Mouse (Mus musculus): ENCODE measurements around the gene Trp53bp1. TPM values are rescaled to one million over a fixed set of nuclear protein-coding genes. Genes with fewer than 3 reads are reported as not detected.

Trp53bp1 gene
- polyA plus RNA-seq, 1 experiment from 2014 or later: 53.1 TPM

DNA sequence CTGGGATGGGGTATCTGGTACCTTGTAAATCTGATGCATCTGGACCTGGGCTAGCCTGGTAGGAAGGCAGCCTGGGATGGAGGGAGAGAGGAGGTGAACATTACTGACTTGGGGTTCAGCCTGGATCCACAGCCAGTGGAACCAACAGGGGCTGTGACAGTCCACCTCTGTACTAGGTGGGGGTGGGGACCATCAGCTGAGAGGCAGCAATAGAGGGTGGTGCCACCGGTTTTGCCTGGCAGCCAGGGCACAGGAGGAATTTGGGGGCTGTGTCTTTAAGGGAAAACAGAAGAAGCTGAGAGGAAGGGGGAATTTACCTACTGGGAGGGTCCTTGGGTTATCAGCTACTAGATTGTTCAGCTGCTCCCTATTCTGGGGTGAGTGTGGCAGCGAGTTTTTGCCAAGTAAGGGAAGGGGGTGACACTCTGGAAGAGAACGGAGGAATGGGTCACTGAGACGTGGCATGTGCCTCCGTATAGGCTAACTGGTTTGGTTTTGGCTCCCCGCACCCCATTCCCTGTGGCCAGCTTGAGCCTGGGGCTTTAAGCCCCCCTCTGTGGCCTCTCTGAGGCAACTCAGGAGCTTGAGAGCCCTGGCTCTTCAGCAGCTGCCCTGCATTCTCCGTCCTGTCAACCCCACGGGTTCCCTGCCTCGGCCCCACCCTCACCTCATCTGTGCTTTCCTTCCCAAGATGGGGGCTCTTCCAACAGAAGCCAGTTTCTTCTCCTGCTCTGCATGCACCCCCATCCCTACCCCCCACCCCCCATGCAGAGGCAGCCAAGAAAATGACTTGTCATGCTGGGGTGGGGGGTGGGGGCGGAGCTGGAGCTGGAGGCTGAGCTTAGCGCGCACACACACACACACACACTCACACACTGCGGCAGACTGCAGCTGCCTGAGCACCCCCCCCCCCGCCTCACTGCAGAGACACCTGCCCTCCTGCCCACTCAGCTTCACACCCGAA lies 24.7 kb upstream of the Trp53bp1 start:
- Histone ChIP-seq H3K36me3 (ENCODE audit: control insufficient read depth, insufficient read depth, low read length) (no peaks in the 10 kb centered on the region), H3K9me3 (ENCODE audit: control insufficient read depth, low read length) (no peaks in the 10 kb centered on the region), H3K27ac (ENCODE audit: low read length) (no peak overlapping the region), H3K4me1 (replicated peaks; ENCODE audit: control insufficient read depth, insufficient read depth, low read length) (peaks cover 28% of the 10 kb centered on the region), H3K4me3 (ENCODE audit: low read length) (peak overlapping the region; percentile 53), H3K4me2 (ENCODE audit: low read depth, low read length) (peak overlapping the region; percentile 71), H3K27me3 (ENCODE audit: control insufficient read depth, insufficient read depth, low read depth, low read length) (peaks cover 11% of the 10 kb centered on the region; the same call in 1 of the 2 replicates), H3K9ac (ENCODE audit: low read length) (peak overlapping the region; percentile 58)
- peak; percentile 29 for ATAC-seq (ENCODE audit: low read depth)
- WGBS: 0% methylated on average over 14 of the region's 15 CpGs

DNA sequence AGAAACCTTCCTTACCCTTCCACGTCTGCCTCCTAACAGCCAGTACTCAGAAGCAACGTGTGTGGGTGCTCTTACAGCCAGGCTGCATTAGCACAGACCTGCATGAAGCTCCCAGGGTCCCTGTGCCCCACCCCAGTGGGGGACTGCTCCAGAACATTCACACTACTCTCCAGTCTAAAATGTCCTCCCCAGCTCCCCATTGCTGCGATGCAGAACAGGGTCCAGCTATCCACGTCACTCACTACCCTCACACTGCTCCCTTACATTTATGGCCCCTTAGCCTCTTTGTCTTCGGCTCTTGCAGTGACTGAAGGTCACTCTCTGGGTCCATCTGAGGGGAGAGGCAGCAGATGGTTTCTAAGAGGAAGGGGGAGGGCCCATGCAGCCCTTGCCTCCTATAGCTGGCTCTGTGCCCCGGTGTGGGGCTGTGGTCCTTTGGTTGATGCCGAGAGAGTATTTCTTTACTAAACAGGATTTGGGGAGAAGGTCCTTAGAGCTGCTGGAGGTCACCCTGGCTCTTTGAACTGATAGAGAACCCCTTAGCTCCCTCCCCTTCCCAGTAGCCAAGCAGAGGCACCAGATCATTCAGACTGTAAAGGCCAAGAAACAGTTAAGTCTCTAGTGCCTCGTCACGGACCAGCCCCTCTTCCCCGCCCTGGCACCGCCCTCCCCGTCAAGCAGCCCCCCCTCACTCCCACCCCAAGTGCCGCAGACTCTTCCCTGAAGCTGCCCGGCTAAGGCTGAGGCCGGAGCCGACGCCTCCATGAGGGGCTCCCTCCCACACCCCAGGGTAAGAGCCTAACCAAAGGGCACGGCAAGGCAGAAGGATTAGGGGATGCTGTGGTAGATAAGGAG lies 23.8 kb upstream of the Trp53bp1 start:
- no peak overlapping the region for H3K27ac ChIP-seq (ENCODE audit: low read length)
- 2% methylated on average over 18 of the region's 18 CpGs for WGBS
- peak overlapping the region; percentile 58 for H3K9ac ChIP-seq (ENCODE audit: low read length)
- peaks cover 29% of the 10 kb centered on the region for H3K4me1 ChIP-seq (replicated peaks; ENCODE audit: control insufficient read depth, insufficient read depth, low read length)
- H3K9me3 ChIP-seq (ENCODE audit: control insufficient read depth, low read length): no peaks in the 10 kb centered on the region
- H3K4me2 ChIP-seq (ENCODE audit: low read depth, low read length): peak overlapping the region; percentile 71
- peaks cover 19% of the 10 kb centered on the region for H3K27me3 ChIP-seq (ENCODE audit: control insufficient read depth, insufficient read depth, low read depth, low read length)
- no peaks in the 10 kb centered on the region for H3K36me3 ChIP-seq (ENCODE audit: control insufficient read depth, insufficient read depth, low read length)
- peak overlapping the region; percentile 53 for H3K4me3 ChIP-seq (ENCODE audit: low read length)
- peak; percentile 85 for ATAC-seq (ENCODE audit: low read depth)

DNA sequence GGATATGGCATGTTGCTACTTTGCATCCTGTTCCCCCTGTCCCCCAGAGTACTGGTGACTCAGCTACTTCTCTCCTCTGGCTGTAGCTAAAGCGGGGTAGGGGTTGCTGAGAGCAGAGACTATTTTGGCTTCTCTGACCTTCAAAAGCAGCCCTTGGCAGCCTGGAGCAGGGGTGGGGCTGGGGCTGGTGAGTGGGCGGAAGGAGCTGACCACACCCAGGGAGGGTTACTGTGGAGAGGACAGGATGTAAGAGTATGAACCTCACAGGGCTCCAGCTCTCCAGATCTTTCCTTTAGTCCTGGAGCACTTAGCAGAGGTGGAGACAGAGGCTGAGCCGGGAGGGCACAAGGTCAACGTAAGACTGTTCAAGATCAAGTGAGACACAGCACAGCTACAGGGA lies 23.0 kb upstream of the Trp53bp1 start:
- Histone ChIP-seq H3K4me1 (replicated peaks; ENCODE audit: control insufficient read depth, insufficient read depth, low read length) (peaks cover 33% of the 10 kb centered on the region), H3K36me3 (ENCODE audit: control insufficient read depth, insufficient read depth, low read length) (no peaks in the 10 kb centered on the region), H3K4me3 (ENCODE audit: low read length) (no peak overlapping the region), H3K27me3 (ENCODE audit: control insufficient read depth, insufficient read depth, low read depth, low read length) (peaks cover 24% of the 10 kb centered on the region), H3K9me3 (ENCODE audit: control insufficient read depth, low read length) (no peaks in the 10 kb centered on the region), H3K9ac (ENCODE audit: low read length) (peak overlapping the region; percentile 24), H3K4me2 (ENCODE audit: low read depth, low read length) (peak overlapping the region; percentile 71), H3K27ac (ENCODE audit: low read length) (no peak overlapping the region)
- 24% methylated on average over 4 of the region's 4 CpGs for WGBS
- no peak; the same call in 1 of the 2 replicates for ATAC-seq (ENCODE audit: low read depth)

DNA sequence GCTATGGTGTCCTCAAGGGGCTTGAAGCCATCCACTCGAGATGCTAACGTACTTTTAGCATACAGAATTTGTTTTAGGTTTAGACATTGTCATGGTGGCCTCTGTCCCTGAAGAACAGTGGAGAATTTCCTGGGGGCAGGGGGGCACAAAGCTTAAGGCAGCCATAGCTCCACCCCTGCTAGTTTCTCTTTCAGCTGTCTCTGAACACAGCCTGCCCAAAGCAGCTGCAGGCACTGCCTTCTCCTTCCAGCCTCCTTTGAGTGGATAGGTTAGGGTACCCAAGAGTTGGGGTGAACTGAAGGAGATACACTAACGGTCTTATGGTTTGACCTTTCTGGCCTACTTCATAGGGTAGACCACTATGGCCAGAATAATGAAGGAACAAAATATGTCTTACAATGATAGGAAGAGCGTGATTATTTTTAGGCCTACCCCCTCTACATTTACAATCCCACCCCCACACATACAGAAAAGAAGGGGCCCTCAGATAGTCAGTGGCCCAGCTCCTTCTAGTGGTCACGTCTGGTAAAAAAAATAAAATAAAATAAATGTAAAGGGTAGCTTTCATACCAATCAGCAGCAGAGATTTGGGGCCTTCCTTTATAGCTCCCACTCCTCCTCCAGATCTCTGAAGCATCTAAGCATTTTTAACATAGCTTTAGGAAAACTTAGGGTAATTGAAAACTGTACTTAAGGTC lies 21.3 kb upstream of the Trp53bp1 start:
- Histone ChIP-seq H3K36me3 (ENCODE audit: control insufficient read depth, insufficient read depth, low read length) (no peaks in the 10 kb centered on the region), H3K4me3 (ENCODE audit: low read length) (no peak overlapping the region), H3K9ac (ENCODE audit: low read length) (no peak overlapping the region), H3K9me3 (ENCODE audit: control insufficient read depth, low read length) (no peaks in the 10 kb centered on the region), H3K4me2 (ENCODE audit: low read depth, low read length) (no peak overlapping the region), H3K27ac (ENCODE audit: low read length) (no peak overlapping the region), H3K4me1 (replicated peaks; ENCODE audit: control insufficient read depth, insufficient read depth, low read length) (peaks cover 38% of the 10 kb centered on the region), H3K27me3 (ENCODE audit: control insufficient read depth, insufficient read depth, low read depth, low read length) (peaks cover 26% of the 10 kb centered on the region)
- 63% methylated on average over 5 of the region's 5 CpGs for WGBS
- ATAC-seq (ENCODE audit: low read depth): no peak

DNA sequence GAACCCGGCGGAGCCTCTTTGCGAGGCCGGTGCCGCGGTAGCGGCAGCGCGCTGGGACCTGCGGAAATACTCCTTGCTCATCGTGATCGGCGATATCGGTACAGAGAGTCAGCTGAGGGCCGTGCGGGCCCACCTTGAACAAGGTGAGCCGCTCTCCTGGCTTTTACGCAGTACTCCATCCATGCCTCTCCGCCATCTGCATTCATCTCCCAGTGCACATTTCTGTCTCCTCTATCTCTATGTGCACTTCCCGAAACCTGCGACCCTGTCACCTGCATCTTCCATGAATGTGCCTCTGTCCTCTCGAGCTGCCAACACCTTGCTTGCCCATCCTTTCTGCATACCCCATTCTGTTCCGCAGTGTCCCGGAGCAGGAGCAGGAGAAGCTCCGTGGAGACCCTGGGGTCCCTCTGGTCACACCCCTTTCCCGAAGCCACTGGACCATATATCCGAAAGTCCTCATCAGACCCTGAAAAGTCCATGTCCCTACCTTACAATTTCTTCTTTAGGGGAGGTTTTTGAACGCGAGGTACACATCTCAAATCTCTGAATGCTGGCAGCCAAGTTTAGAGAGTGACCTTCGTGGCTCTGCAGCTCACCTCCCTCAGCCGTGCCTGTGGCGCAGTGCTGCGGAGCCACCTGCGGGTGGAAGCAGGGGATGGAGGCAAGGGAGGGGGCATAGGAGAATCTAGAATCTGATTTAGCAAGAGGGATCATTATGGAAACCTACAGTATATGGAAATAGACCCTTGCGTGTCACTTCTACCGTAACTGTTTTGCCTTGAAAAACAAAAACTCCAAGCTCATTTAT lies 18.7 kb upstream of the Trp53bp1 start:
- peaks cover 21% of the 10 kb centered on the region for H3K27me3 ChIP-seq (ENCODE audit: control insufficient read depth, insufficient read depth, low read depth, low read length)
- H3K4me3 ChIP-seq (ENCODE audit: low read length): peak overlapping the region; percentile 57
- peak overlapping the region; percentile 25; the same call in 1 of the 2 replicates for H3K9ac ChIP-seq (ENCODE audit: low read length)
- WGBS: 4% methylated on average over 36 of the region's 36 CpGs
- ATAC-seq (ENCODE audit: low read depth): no peak
- H3K9me3 ChIP-seq (ENCODE audit: control insufficient read depth, low read length): no peaks in the 10 kb centered on the region
- no peaks in the 10 kb centered on the region for H3K36me3 ChIP-seq (ENCODE audit: control insufficient read depth, insufficient read depth, low read length)
- peaks cover 21% of the 10 kb centered on the region for H3K4me1 ChIP-seq (replicated peaks; ENCODE audit: control insufficient read depth, insufficient read depth, low read length)
- H3K27ac ChIP-seq (ENCODE audit: low read length): no peak overlapping the region
- H3K4me2 ChIP-seq (ENCODE audit: low read depth, low read length): peak overlapping the region; percentile 90

DNA sequence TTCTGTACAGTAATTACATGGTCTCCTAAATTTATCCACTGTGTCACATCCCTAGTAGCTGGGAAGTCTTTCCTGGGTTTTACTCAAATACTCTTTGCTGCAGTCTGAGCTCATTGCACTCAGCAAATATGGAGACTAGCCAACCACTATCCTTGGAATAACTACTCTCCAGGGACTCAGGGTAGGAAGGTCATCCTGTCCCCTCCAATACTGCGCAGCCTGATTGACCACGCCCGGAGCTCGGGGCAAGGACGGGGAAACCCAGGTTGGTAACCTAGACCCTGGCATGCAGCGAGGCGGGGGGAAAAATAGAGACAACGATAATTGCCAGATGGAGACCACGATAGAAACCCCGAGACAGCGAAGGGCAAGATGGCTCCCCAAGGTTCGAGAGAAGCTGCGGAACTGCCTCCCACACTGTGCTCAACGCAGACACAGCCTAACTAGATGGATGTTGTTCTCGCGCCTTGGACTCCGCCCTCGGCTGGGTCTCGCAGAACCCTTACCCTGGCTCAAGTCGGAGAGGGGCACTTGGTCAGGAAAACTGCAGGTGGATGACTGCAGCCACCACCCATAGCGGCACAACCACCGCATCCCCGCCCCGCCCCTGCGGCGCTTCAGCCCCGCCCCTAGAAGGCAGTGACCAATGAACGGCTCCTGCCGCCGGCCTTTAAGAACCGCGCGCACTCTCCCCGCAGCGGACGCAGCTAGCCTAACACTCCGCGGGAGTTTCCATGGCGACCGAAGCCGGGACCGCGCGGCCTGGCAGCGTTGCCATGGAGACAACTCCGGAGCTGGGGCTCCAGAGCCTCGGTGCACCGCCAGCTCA lies 17.9 kb upstream of the Trp53bp1 start, which contains the start of gene Map1a:
Map1a (plus strand) TSS at position 700 of the 829 bp plus-strand sequence.
- peaks cover 21% of the 10 kb centered on the region for H3K27me3 ChIP-seq (ENCODE audit: control insufficient read depth, insufficient read depth, low read depth, low read length)
- H3K4me3 ChIP-seq (ENCODE audit: low read length): peak within 1 kb of the TSS; percentile 57
- H3K4me2 ChIP-seq (ENCODE audit: low read depth, low read length): peak within 1 kb of the TSS; percentile 90
- no peaks in the 10 kb centered on the region for H3K9me3 ChIP-seq (ENCODE audit: control insufficient read depth, low read length)
- no peaks in the 10 kb centered on the region for H3K36me3 ChIP-seq (ENCODE audit: control insufficient read depth, insufficient read depth, low read length)
- ATAC-seq (ENCODE audit: low read depth): peak; percentile 98
- peak within 1 kb of the TSS; percentile 25; the same call in 1 of the 2 replicates for H3K9ac ChIP-seq (ENCODE audit: low read length)
- peaks cover 13% of the 10 kb centered on the region for H3K4me1 ChIP-seq (replicated peaks; ENCODE audit: control insufficient read depth, insufficient read depth, low read length)
- no peak within 1 kb of the TSS for H3K27ac ChIP-seq (ENCODE audit: low read length)
- WGBS: 1% methylated on average over 48 of the region's 48 CpGs

DNA sequence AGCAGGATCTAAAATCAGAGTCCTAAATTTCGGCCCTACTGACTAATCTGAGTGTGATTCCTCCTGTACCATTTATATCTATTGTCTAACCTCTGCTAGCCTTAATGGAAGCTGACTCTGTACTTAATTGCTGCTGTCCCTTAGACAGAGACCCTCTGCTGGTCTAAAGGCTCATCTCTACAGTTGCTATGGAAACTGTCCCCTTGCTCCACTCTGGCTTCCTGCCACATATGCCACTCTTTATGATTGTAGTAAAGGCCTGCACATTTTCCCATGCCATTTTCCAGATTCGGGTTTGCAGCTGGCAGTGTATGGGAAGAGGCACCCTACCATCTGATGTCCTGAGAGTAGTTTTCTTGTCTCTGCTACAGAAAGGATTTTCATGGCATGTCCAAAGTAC lies 16.6 kb upstream of the Trp53bp1 start:
- ATAC-seq (ENCODE audit: low read depth): no peak
- Histone ChIP-seq H3K9me3 (ENCODE audit: control insufficient read depth, low read length) (no peaks in the 10 kb centered on the region), H3K27me3 (ENCODE audit: control insufficient read depth, insufficient read depth, low read depth, low read length) (peaks cover 21% of the 10 kb centered on the region), H3K36me3 (ENCODE audit: control insufficient read depth, insufficient read depth, low read length) (no peaks in the 10 kb centered on the region), H3K9ac (ENCODE audit: low read length) (no peak overlapping the region), H3K4me3 (ENCODE audit: low read length) (no peak overlapping the region), H3K27ac (ENCODE audit: low read length) (no peak overlapping the region), H3K4me1 (replicated peaks; ENCODE audit: control insufficient read depth, insufficient read depth, low read length) (peaks cover 9% of the 10 kb centered on the region), H3K4me2 (ENCODE audit: low read depth, low read length) (no peak overlapping the region)
- 52% methylated on average over 2 of the region's 2 CpGs for WGBS

All from lung, embryonic 16.5 days (tissue).